Mouse (Mus musculus) brown adipose tissue, adult 24 weeks (tissue): ENCODE measurements around the gene Ms4a6b. TPM values are rescaled to one million over a fixed set of nuclear protein-coding genes. Genes with fewer than 3 reads are reported as not detected.
"Not testable (repeated sequence)": the region's sequence is repeated elsewhere in the genome, so short reads cannot be mapped to it uniquely, and the experiment has no call there.

Experiments
- H3K27ac ChIP-seq: fragments of 200-500 bp; replicated peaks from 2 replicates; pipeline ENCODE4 v1.5.1; 2012; ENCODE audit warnings: low read depth, mild to moderate bottlenecking, low read length
- H3K4me1 ChIP-seq: fragments of 200-500 bp; 2 replicates; pipeline ENCODE4 v1.6.1; 2012; ENCODE audit warnings: low read length, mixed read lengths; ENCODE audit not compliant: control insufficient read depth, insufficient read depth, insufficient read length
- H3K4me3 ChIP-seq: fragments of 200-500 bp; 2 replicates; pipeline ENCODE4 v1.5.1; 2012; ENCODE audit warnings: low read depth, mild to moderate bottlenecking, low read length, moderate library complexity; ENCODE audit not compliant: insufficient read depth
- polyA plus RNA-seq: library from polyadenylated mRNA; stranded (reverse); fragments of >200 nt; gene quantifications from 2 replicates; pipeline ENCODE4 v1.2.4, GENCODE M21; 2012; ENCODE audit not compliant: missing spikeins, insufficient read depth, insufficient read length

The Ms4a6b gene
- 3.9 and 4.5 TPM in 2 replicates for polyA plus RNA-seq

GRCm38 (mm10) chr19:11516246-11516645 lies at the start of gene Ms4a6b:
Gene Ms4a6b, plus strand, starts transcription at chr19:11516512.
- Histone ChIP-seq H3K4me1 (no peaks in the 10 kb centered on the region), H3K4me3 (no peak within 1 kb of the TSS), H3K27ac (peak within 1 kb of the TSS; percentile 47)

GRCm38 (mm10) chr19:11468361-11468760 lies 48.0 kb upstream of the Ms4a6b start:
- H3K4me3 ChIP-seq, H3K4me1 ChIP-seq, H3K27ac ChIP-seq: not testable (repeated sequence)

GRCm38 (mm10) chr19:11469215-11469614 lies 47.1 kb upstream of the Ms4a6b start, which contains the start of gene Ms4a6c:
Gene Ms4a6c, plus strand, starts transcription at chr19:11469366.
- H3K4me1 ChIP-seq: not testable (repeated sequence)
- Histone ChIP-seq H3K27ac (peak within 1 kb of the TSS; percentile 64), H3K4me3 (peak within 1 kb of the TSS; percentile 35)

- H3K4me3 ChIP-seq: no peak overlapping the region
- H3K4me1 ChIP-seq: no peaks in the 10 kb centered on the region
- no peak overlapping the region for H3K27ac ChIP-seq
Measured at GRCm38 (mm10) chr19:11479714-11480113, 36.6 kb upstream of the Ms4a6b start.

- Histone ChIP-seq H3K4me1 (no peaks in the 10 kb centered on the region), H3K27ac (no peak overlapping the region), H3K4me3 (no peak overlapping the region)
Measured at GRCm38 (mm10) chr19:11482684-11483083, 33.6 kb upstream of the Ms4a6b start.

GRCm38 (mm10) chr19:11483941-11484340 lies 32.4 kb upstream of the Ms4a6b start:
- H3K27ac ChIP-seq: no peak overlapping the region
- no peaks in the 10 kb centered on the region for H3K4me1 ChIP-seq
- H3K4me3 ChIP-seq: no peak overlapping the region

GRCm38 (mm10) chr19:11484388-11484787 lies 31.9 kb upstream of the Ms4a6b start:
- no peak overlapping the region for H3K27ac ChIP-seq
- no peak overlapping the region for H3K4me3 ChIP-seq
- H3K4me1 ChIP-seq: no peaks in the 10 kb centered on the region

GRCm38 (mm10) chr19:11485266-11485665 lies 31.0 kb upstream of the Ms4a6b start:
- no peaks in the 10 kb centered on the region for H3K4me1 ChIP-seq
- H3K27ac ChIP-seq: no peak overlapping the region
- no peak overlapping the region for H3K4me3 ChIP-seq

GRCm38 (mm10) chr19:11485746-11486145 lies 30.6 kb upstream of the Ms4a6b start, which contains the start of gene Gm8369:
Gene Gm8369, plus strand, starts transcription at chr19:11485938.
- Histone ChIP-seq H3K27ac (no peak within 1 kb of the TSS; the same call in 1 of the 2 replicates), H3K4me3 (no peak within 1 kb of the TSS), H3K4me1 (no peaks in the 10 kb centered on the region)

- no peaks in the 10 kb centered on the region for H3K4me1 ChIP-seq
- H3K4me3 ChIP-seq: no peak overlapping the region
- no peak overlapping the region for H3K27ac ChIP-seq
Measured at GRCm38 (mm10) chr19:11486599-11486998, 29.7 kb upstream of the Ms4a6b start.

GRCm38 (mm10) chr19:11491406-11492189 lies 24.7 kb upstream of the Ms4a6b start:
- H3K27ac ChIP-seq: no peak overlapping the region
- no peak overlapping the region for H3K4me3 ChIP-seq
- no peaks in the 10 kb centered on the region for H3K4me1 ChIP-seq

- Histone ChIP-seq H3K4me3 (no peak overlapping the region), H3K4me1 (no peaks in the 10 kb centered on the region), H3K27ac (no peak overlapping the region)
Measured at GRCm38 (mm10) chr19:11492671-11493070, 23.6 kb upstream of the Ms4a6b start.

GRCm38 (mm10) chr19:11494519-11494918 lies 21.8 kb upstream of the Ms4a6b start:
- Histone ChIP-seq H3K4me3 (no peak overlapping the region), H3K27ac (no peak overlapping the region), H3K4me1 (no peaks in the 10 kb centered on the region)

- Histone ChIP-seq H3K4me3 (no peak overlapping the region), H3K4me1 (no peaks in the 10 kb centered on the region), H3K27ac (no peak overlapping the region)
Measured at GRCm38 (mm10) chr19:11496361-11496760, 20.0 kb upstream of the Ms4a6b start.

GRCm38 (mm10) chr19:11497300-11497699 lies 19.0 kb upstream of the Ms4a6b start:
- not testable (repeated sequence) for H3K27ac ChIP-seq, H3K4me1 ChIP-seq, H3K4me3 ChIP-seq

GRCm38 (mm10) chr19:11500796-11501195 lies 15.5 kb upstream of the Ms4a6b start:
- H3K27ac ChIP-seq: no peak overlapping the region
- no peaks in the 10 kb centered on the region for H3K4me1 ChIP-seq
- no peak overlapping the region for H3K4me3 ChIP-seq
